Mouse (Mus musculus): Measurements from ENCODE around the gene Odaph.
"Not testable (repeated sequence)": the region's sequence is repeated elsewhere in the genome, so short reads cannot be mapped to it uniquely, and the experiment has no call there.

Odaph gene

GRCm38 (mm10) chr5:91987236-91987635, at the start of gene Odaph:
Gene Odaph (plus strand): TSS chr5:91987475.
- peak; percentile 39 for DNase-seq (ENCODE audit: low read depth, low spot score)
- Histone ChIP-seq H3K27me3 (ENCODE audit: control insufficient read depth, insufficient read depth, low read length, poor library complexity, severe bottlenecking) (no peaks in the 10 kb centered on the region), H3K36me3 (ENCODE audit: control insufficient read depth, insufficient read depth, low read length, poor library complexity, severe bottlenecking) (no peaks in the 10 kb centered on the region)

- H3K27me3 ChIP-seq (ENCODE audit: control insufficient read depth, insufficient read depth, low read length, poor library complexity, severe bottlenecking); DNase-seq (ENCODE audit: low read depth, low spot score): not testable (repeated sequence)
- H3K36me3 ChIP-seq (ENCODE audit: control insufficient read depth, insufficient read depth, low read length, poor library complexity, severe bottlenecking): peaks cover 13% of the 10 kb centered on the region
Measured at GRCm38 (mm10) chr5:91945609-91946008, 41.7 kb upstream of the Odaph start.

- H3K27me3 ChIP-seq (ENCODE audit: control insufficient read depth, insufficient read depth, low read length, poor library complexity, severe bottlenecking): no peaks in the 10 kb centered on the region
- peaks cover 15% of the 10 kb centered on the region for H3K36me3 ChIP-seq (ENCODE audit: control insufficient read depth, insufficient read depth, low read length, poor library complexity, severe bottlenecking)
- DNase-seq (ENCODE audit: low read depth, low spot score): no peak
Measured at GRCm38 (mm10) chr5:91947008-91947407, 40.3 kb upstream of the Odaph start.

GRCm38 (mm10) chr5:91949441-91949840, 37.8 kb upstream of the Odaph start:
- Histone ChIP-seq H3K27me3 (ENCODE audit: control insufficient read depth, insufficient read depth, low read length, poor library complexity, severe bottlenecking) (no peaks in the 10 kb centered on the region), H3K36me3 (ENCODE audit: control insufficient read depth, insufficient read depth, low read length, poor library complexity, severe bottlenecking) (peaks cover 17% of the 10 kb centered on the region)
- DNase-seq (ENCODE audit: low read depth, low spot score): no peak

GRCm38 (mm10) chr5:91951404-91951803, 35.9 kb upstream of the Odaph start:
- DNase-seq (ENCODE audit: low read depth, low spot score): peak; percentile 25
- peaks cover 15% of the 10 kb centered on the region for H3K36me3 ChIP-seq (ENCODE audit: control insufficient read depth, insufficient read depth, low read length, poor library complexity, severe bottlenecking)
- no peaks in the 10 kb centered on the region for H3K27me3 ChIP-seq (ENCODE audit: control insufficient read depth, insufficient read depth, low read length, poor library complexity, severe bottlenecking)

DNA sequence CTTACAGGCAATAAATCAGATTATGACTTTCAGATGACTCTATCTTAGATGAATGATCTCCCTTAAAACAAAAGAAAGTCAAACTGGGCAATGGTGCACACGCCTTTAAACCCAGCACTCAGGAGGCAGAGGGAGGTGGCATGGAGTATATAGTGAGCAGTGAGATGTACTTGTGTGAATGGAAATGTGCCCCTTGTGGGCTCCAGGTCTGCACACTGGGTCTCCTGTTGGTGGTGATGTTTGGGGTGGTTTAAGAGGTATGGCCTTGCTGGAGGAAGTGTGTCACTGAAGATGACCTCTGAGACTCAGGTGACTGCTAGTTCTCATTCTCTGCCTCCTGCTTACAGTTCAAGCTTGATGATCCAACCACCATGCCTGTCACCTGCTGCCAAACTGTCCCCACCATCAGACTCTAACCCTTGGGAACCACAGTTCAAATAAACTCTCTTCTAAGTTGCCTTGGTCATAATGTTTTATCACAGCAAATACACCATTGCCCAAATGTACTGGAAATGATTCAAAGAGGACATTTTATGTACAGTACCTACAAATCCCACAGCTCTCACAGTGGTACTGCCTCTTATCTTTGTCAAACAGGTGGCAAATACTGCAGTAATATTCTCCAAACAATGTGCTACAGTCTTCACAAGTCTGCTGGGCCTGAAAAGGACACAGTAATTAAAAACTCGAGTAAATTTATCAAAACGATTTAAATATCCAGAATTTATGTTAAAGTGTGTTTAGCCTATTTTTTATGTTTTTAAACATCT, 30.1 kb upstream of the Odaph start:
- Histone ChIP-seq H3K36me3 (ENCODE audit: control insufficient read depth, insufficient read depth, low read length, poor library complexity, severe bottlenecking) (peaks cover 6% of the 10 kb centered on the region), H3K27me3 (ENCODE audit: control insufficient read depth, insufficient read depth, low read length, poor library complexity, severe bottlenecking) (no peaks in the 10 kb centered on the region)
- no peak for DNase-seq (ENCODE audit: low read depth, low spot score)

DNA sequence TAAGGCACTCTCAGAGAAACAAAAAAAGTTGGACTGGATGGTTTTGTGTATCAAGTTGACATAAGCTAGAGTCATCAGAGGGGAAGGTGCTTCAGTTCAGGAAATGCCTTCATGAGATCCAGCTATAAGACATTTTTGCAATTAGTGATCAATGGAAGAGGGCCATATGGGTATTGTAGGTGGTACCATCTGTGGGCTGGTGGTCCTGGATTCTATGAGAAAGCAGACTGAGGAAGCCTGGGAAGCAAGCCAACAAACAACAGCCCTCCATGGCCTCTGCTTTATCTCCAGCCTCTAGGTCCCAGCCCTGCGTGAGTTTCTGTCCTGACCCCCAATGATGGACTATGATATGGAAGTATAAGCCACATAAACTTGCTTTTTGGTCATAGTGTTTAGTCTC, 28.2 kb upstream of the Odaph start:
- Histone ChIP-seq H3K36me3 (ENCODE audit: control insufficient read depth, insufficient read depth, low read length, poor library complexity, severe bottlenecking) (peaks cover 4% of the 10 kb centered on the region; the same call in 1 of the 2 replicates), H3K27me3 (ENCODE audit: control insufficient read depth, insufficient read depth, low read length, poor library complexity, severe bottlenecking) (no peaks in the 10 kb centered on the region)
- DNase-seq (ENCODE audit: low read depth, low spot score): no peak

DNA sequence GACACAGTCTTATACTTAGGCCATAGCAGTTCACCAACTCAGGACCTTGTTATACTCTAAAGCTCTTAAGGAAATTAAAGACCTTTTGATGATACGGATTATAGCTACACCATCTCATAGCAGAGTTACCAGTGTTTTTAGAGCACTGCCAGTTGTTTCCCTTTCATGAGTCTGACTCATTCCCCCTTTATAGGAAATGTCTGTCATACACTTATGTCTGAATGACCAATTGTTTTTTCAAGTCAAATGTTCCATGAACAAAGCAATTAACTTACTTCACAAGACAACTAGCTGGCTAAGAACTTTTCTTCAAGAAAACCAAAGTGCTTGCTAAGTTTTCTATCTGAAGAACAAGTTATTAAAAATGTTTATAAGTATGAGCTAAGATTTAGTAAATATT, 27.3 kb upstream of the Odaph start:
- peaks cover 4% of the 10 kb centered on the region; the same call in 1 of the 2 replicates for H3K36me3 ChIP-seq (ENCODE audit: control insufficient read depth, insufficient read depth, low read length, poor library complexity, severe bottlenecking)
- no peak for DNase-seq (ENCODE audit: low read depth, low spot score)
- no peaks in the 10 kb centered on the region for H3K27me3 ChIP-seq (ENCODE audit: control insufficient read depth, insufficient read depth, low read length, poor library complexity, severe bottlenecking)

DNA sequence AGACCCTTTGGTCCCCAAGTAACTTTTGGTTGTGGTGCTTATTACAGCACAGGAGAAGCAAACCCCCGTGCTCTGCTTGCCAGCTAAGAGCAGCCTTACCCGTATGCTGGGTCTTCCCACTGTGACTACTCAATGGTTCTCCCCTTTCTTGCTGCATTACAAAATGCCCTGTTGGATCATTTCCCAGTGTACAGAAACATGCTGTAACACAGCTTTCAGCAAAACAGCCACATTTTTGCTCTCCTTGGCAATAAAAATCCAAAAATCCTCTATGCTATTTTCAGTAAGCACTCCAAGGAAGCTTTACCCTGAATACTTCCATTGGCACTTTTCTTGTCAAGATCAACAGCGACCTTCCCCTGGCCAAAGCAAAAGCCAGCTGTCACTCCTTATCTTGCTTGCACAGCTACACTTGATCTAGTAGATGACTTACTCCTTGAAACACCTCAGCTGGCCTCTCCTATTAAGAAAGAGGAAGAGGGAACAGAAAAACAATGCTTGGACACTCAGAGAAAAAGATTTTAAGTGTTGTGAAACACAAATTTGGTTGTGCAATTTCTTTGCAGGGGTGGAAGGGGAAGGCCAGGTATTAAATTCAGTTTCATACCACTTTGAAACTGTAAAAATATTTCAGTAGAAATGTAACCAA, 26.5 kb upstream of the Odaph start:
- peaks cover 4% of the 10 kb centered on the region; the same call in 1 of the 2 replicates for H3K36me3 ChIP-seq (ENCODE audit: control insufficient read depth, insufficient read depth, low read length, poor library complexity, severe bottlenecking)
- peak; percentile 8 for DNase-seq (ENCODE audit: low read depth, low spot score)
- H3K27me3 ChIP-seq (ENCODE audit: control insufficient read depth, insufficient read depth, low read length, poor library complexity, severe bottlenecking): no peaks in the 10 kb centered on the region

GRCm38 (mm10) chr5:91961370-91961769, 25.9 kb upstream of the Odaph start:
- peak; percentile 85 for DNase-seq (ENCODE audit: low read depth, low spot score)
- Histone ChIP-seq H3K27me3 (ENCODE audit: control insufficient read depth, insufficient read depth, low read length, poor library complexity, severe bottlenecking) (no peaks in the 10 kb centered on the region), H3K36me3 (ENCODE audit: control insufficient read depth, insufficient read depth, low read length, poor library complexity, severe bottlenecking) (peaks cover 4% of the 10 kb centered on the region; the same call in 1 of the 2 replicates)

GRCm38 (mm10) chr5:91962259-91962638, 25.0 kb upstream of the Odaph start:
- Histone ChIP-seq H3K27me3 (ENCODE audit: control insufficient read depth, insufficient read depth, low read length, poor library complexity, severe bottlenecking) (no peaks in the 10 kb centered on the region), H3K36me3 (ENCODE audit: control insufficient read depth, insufficient read depth, low read length, poor library complexity, severe bottlenecking) (peaks cover 2% of the 10 kb centered on the region; the same call in 1 of the 2 replicates)
- peak; percentile 95 for DNase-seq (ENCODE audit: low read depth, low spot score)

DNA sequence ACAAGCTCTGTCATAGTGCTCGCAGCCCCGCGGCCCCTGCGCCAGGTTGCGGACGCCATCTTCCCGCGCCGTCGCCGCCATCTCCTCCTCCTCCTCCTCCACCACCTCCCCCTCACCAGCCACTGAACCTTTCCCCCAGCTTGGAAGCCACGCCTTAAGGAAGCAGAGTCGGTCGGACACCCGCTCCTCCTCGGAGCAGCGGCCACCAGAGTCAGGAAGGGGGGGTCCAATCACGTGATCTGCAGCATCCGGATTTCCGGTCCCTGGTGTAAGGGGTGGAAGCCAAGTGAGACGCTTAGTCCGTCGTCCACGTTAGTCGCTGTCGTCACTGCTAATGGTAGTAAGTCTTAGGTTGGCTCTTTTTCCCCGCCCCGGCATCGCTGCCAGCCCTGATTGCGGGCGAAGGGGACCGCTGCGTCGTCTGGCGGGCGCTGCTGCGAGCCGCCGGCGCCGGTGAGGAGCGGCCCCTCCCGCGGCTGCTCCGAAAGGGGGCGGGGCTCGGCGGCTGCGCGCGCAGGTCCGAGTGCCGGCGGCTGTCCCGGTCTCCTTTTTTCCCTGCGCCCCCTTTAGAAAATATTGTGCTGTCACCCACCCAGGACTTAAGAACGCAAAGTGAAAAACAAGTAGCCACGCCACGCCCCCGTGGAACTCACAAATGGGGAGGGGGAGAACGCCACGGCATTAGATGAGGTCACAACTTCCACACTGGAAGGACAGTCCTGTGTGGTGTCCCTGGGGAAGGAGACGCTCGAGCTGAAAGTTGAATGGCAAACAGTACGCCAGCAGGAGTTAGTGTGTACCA, 24.4 kb upstream of the Odaph start, which contains the start of gene Rchy1:
Gene Rchy1 (minus strand): TSS at position 430 of the 802 bp plus-strand sequence.
- peak; percentile 95 for DNase-seq (ENCODE audit: low read depth, low spot score)
- H3K36me3 ChIP-seq (ENCODE audit: control insufficient read depth, insufficient read depth, low read length, poor library complexity, severe bottlenecking): no peaks in the 10 kb centered on the region
- no peaks in the 10 kb centered on the region for H3K27me3 ChIP-seq (ENCODE audit: control insufficient read depth, insufficient read depth, low read length, poor library complexity, severe bottlenecking)

GRCm38 (mm10) chr5:91972046-91972445, 15.2 kb upstream of the Odaph start:
- Histone ChIP-seq H3K36me3 (ENCODE audit: control insufficient read depth, insufficient read depth, low read length, poor library complexity, severe bottlenecking) (peaks cover 5% of the 10 kb centered on the region), H3K27me3 (ENCODE audit: control insufficient read depth, insufficient read depth, low read length, poor library complexity, severe bottlenecking) (no peaks in the 10 kb centered on the region)
- DNase-seq (ENCODE audit: low read depth, low spot score): no peak

DNA sequence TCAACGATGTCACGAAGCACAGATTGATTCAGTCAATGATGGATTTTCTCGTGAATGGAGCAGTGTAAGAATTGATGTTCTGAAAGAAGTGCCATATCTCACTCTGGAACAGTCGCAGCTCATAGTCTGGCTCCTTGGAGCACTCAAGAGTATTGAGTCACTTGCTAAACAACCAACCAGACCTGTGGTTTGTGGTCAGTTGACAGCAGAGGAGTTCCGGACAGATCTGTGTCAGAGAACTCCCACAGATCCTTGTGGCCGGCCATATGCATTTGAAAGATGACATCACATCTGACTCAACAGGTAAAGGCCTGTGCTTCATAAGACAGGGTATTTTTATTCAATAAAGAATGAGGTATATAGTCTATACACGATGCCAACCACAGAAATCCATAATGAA, 13.3 kb upstream of the Odaph start:
- DNase-seq (ENCODE audit: low read depth, low spot score): no peak
- Histone ChIP-seq H3K36me3 (ENCODE audit: control insufficient read depth, insufficient read depth, low read length, poor library complexity, severe bottlenecking) (peaks cover 5% of the 10 kb centered on the region), H3K27me3 (ENCODE audit: control insufficient read depth, insufficient read depth, low read length, poor library complexity, severe bottlenecking) (no peaks in the 10 kb centered on the region)

DNA sequence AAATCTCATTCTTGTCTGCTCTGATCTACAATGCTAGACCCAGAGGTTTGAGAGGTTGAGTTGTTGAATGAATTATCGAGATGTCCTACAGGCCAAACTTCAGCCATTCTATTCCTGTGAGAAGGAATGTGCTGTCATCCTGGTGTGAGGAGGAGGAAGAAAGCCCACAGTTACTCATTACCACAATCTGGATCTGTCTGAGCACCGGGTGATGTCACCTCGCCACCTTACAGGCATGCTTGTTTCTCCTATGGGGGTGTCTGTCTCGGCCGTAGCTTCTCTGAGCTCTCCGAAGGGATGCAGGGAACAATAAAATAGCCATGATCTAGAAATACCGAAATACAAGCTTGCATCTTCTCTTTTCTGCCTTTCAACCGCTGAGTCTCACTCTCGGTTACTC, 11.5 kb upstream of the Odaph start:
- DNase-seq (ENCODE audit: low read depth, low spot score): no peak
- Histone ChIP-seq H3K27me3 (ENCODE audit: control insufficient read depth, insufficient read depth, low read length, poor library complexity, severe bottlenecking) (no peaks in the 10 kb centered on the region), H3K36me3 (ENCODE audit: control insufficient read depth, insufficient read depth, low read length, poor library complexity, severe bottlenecking) (no peaks in the 10 kb centered on the region)

All from splenic B cell, adult 2 months (primary cell).